Mouse (Mus musculus): Measurements from ENCODE around the gene Gins3.

DNA sequence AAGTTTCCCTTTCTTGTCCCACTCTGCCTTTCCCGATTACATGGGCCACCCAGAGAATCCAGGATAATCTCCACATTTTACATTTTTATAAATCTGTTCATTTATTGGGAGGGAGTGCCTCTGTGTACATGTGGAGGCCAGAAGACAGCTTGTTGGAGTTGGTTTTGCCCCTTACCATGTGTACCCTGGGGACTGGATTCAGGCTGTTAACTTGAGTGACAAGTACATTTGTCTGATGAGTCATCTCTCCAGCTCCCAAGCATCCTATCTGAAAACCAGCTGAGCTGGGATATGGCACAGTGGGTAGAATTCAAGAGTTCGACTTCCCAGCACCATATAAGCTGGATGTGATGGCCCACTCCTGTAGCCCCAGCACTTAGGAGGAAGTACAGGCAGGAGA, 36.7 kb downstream of the Gins3 start:
- no peak for TF ChIP-seq CTCF (IDR thresholded peaks at IDR 0.05; ENCODE audit: control insufficient read depth, insufficient read depth, insufficient replicate concordance, low read depth, low read length)
- no peak for TF ChIP-seq POLR2A (IDR thresholded peaks at IDR 0.05; ENCODE audit: control insufficient read depth, low read depth, low read length)
